Mouse (Mus musculus) forelimb bud, embryonic 11.5 days (tissue): Measurements from ENCODE around the gene Tmem54.

Source experiments
- DNase-seq: peaks from one replicate; pipeline ENCODE4 v3.0.0-alpha.2; 2012; ENCODE audit warnings: low read depth, low spot score

Tmem54 gene

DNA sequence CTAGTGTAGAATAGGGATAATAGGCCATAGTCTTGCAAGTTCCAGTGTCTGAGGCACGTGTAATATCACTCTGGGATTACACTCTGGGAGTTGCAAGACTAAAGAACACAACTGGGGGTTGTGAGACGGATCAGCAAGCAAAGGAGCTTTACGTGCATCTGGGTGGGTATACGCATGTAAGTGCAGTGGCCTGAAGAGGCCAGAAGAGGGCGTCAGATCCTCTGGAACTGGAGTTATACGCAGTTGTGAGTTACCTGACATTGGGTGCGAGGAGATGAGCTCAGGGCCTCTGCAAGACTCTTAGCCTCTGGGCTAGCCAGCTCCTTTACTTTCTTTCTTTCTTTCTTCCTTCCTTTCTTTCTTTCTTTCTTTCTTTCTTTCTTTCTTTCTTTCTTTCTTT lies 8.3 kb upstream of the Tmem54 start:
- DNase-seq, result no peak

DNA sequence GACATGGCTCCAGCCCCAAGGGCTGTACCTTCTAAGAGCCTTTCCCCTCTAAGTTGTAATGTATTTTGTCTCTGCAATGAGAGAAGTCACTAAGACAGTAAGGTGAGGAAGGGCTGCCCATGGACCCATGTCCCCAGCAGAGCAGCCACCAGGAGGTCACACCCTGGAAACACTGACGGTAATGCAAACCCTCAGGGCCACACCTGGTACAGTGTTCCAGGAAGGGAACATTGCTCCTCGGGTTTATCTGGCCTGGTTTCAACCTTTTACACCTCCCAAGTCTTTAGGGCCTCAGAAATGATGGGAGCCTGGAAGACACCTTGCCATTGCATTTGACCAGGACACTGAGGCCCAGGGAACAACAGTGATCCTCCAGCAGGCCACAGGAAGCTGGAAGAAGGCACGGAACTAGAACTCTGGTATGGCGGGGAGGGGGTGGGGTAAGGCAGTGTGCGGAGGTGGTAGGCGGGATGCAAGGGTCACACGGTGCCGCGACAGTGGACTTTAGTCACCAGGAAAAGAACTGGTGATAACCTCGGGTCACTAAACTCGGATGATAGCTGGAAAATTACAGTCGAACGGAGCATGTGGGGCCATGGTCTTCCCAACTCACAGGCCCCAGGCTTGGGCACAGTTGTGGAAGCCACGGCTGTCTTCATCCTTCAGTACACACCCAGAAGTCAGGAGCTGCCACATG lies 3.1 kb upstream of the Tmem54 start:
- DNase-seq, result no peak

DNA sequence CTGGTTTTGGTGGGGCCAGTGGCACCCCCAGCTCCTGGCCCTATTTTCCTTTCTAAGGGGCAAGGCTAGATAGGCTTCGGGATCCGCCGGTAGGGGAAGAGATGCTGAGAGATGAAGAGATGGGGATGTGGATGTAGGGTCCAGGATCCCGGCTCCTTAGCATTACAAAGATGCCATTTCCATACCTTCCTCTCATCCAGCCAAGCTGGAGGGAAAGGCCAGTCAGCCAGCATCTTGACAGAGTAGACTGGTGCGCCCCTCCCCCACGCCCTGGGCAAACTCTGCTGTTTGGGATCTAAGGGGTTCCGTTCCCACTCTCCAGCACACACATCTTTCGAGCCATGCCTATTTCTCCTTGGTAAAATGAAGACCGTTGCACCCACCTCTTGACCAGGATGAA lies 725 bp downstream of the Tmem54 start:
- no peak for DNase-seq

DNA sequence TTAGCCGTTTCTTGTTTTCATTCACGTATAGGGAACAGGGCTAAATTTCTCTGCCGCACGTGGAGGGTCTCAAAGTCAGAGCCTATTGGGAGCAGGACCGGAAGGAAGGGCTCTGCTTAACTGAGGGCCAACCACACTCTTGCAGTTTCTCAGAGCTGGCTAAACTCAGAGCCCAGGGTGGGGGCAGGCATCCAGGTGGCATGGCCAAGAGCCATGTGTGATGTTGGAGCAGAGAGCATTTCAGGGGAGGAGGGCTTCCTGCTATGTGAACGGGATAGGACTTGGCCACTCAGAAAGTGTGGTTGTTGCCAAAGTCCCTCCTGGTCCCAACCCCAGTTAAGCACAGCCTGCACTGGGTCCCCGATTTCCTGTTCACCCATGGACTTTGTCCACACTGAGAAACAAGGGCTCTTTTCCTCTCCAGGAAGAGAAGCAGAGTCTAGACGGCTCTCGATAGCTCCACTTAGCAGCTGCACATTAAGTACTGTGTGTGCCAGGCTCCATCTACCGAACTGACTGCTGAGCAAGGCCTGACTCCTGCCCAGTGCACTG lies 2.1 kb downstream of the Tmem54 start:
- no peak for DNase-seq

GRCm38 (mm10) chr4:129108624-129109023 lies 3.3 kb downstream of the Tmem54 start:
- no peak for DNase-seq

DNA sequence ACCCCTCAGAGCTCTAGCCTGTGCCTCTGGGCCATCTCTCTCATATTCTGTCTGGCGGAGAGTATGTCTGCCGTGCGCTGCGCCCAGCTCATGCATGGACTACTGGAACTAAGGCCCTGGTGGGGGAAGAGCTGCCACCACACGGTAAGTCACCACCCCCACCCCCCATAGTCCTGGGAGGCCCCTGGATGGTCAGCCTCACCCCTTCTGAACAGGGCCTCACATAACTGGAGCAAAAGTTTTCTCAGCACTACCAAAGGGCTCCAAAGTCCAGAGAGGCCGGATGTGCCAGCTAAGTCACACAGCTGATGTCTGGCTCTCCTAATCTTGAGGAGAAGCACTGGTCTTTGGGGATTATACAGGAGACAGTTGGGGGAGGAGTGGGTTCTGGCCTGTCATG lies 5.5 kb downstream of the Tmem54 start:
- DNase-seq, result no peak

- DNase-seq, result no peak
Observed at GRCm38 (mm10) chr4:129111350-129111749, 6.0 kb downstream of the Tmem54 start.

- DNase-seq, result no peak
Observed at GRCm38 (mm10) chr4:129112231-129112630, 6.9 kb downstream of the Tmem54 start.

GRCm38 (mm10) chr4:129113083-129113988 lies 8.0 kb downstream of the Tmem54 start:
- peak; percentile 85 for DNase-seq

DNA sequence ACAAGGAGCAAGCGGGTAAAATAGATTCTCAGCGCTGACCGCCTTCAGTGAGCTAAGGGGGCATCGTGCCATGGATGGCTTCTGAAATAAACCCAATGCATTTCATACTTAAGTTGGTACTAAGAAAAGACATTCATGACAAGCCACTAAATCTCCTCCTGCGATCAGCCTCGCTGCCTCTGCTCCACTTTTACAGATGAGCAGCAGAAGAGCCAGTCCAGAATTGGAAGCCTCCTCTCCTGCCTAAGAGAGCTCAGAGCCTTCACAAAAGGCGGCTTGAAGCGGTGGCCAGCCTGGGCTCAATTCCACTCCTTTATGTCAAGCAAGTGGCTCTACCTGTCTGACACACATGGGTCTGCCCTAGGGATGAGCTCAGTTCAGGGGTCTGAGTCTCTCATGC lies 11.4 kb downstream of the Tmem54 start:
- no peak for DNase-seq

DNA sequence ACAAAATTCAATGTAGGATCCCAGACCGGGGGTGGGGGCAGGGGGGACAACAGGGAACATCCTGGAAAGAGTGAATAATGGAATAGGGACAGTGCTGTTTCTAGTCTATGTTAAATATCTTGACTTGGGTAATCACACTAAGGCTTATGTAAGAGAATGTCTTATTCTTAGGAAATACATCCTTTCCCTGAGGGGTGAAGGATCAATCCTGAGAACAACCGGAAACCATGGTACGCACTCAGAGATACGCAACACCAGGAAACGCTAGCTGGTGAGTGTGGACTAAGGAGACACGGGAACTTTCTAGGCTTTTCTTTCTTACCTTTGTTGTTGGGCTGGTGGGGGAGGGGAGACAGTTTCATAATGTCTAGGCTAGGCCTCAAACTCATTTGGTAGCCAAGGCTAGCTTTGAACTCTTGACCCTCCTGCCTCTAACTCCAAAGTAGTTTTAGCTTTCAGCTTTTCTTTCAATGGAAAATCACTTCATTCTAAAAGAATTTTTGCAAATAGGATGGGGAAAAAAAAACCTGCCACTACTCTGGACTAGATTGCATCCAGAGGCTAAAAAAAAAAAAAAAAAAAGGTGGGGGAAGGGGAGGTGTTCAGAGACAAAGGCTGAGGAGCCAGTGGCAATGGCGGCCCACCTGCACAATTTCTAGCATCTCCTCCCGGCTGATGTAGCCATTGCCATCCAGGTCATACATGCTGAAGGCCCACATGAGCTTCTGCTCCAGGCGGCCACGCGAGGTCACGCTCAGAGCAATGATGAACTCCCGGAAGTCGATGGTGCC lies 12.6 kb downstream of the Tmem54 start:
- no peak for DNase-seq

DNA sequence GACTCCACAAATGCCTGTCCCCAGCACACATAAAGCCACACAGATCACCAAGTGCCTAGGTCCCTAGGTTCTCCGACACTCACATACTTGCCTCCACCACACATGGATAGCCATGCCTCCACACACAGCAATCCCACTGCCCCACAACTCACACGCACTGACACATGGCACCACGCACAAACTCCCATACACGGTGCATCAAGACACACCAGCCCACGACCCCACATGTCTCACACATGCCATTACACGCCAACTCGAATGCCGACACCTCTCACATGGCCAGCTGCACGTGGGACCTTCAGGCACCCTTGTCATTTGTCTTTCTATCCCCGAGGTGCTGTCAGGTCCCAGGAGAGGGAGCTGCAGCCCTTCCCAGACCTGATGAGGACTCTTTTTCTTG lies 14.4 kb downstream of the Tmem54 start:
- no peak for DNase-seq

DNA sequence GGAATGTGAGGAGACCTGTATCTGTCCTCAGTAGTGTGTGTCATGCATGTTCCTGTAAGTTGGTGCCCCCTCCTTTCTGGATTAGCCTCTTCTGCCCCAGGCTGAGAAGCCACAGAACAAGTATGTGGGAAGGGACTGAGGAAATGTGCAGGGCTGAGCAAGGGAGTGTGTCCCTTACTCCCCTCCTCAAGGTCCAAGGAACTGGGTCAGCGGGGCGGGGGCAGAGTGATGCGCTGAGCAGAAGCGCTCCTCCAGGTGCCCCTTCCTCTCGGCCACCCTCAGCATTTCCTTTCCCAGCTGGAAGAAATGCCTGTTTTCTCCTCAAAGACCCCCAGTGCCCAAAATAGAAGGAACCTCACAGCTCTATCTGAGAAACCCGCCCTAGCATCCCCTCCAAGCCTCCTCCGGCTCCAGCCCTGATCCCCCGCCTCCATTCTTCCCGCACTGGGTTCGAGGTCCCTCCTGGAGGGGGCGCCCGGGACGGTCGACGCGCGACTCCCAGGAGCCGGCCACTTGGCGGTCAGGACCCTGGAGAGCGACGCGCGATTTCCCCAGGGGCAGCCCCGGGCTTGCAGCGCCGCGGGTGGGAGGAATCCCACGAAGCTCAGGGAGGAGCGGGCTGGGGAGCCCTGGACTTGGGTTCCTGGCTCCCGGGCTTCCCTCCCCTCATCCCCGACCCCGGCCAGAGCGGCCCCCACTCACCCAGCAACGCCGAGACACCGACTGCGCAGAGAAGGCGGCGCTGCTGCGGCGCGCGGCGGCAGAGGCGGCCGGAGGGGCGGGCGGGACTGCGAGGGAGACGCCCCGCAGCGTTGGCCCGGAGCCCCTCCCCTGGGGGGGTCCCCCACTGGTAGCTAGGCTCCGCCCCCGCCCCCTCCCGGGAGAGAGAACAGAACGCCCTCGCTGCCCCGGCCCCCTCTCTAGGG lies 15.4 kb downstream of the Tmem54 start:
- peak; percentile 72 for DNase-seq

DNA sequence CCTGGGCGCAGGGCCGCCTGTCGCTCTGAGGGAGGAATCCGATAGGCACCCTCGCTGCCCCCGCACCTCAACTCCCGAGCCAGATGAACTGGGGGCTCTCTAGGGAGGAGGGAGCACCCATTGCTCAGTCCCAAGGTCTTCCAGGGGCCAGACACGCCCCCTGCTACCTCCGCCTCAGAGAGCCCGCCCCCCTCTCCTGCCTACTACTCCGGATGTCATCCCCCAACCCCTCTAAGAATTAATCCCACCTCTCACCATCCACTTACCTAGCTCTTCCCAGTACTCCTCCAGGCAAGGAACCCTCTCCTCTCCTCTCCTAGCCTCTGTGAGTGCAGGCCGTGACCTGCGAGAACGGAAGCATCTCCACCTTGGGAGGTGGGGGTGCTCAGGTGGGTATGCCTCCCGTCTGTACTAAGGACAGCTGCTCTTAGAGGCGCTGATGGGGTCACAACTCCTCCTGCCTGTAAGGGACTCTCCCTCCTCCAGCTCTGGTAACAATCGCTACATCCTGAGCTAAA lies 16.3 kb downstream of the Tmem54 start, which contains the start of gene Hpca:
Hpca (minus strand) TSS at position 468 of the 518 bp plus-strand sequence.
- no peak for DNase-seq

GRCm38 (mm10) chr4:129122107-129122506 lies 16.8 kb downstream of the Tmem54 start:
- DNase-seq, result no peak

DNA sequence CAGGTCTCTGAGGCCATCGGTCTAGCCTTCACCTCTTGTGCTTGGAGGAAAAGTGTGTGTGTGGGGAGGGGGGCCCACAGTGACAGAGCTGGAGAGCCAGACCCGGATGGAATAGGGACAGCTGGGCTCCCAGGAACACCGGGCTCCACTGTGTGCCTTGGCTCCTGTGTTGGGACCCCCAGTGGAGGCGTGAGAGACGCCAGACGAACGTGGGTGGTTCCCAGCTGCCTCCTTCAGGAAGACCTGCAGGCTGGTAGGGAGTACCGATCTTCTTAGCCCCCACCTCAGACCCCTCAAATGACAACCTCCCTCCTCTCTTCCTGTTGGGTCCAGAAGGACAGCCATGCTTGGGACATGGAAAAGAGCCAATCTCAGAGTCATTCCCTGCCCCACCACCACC lies 17.4 kb downstream of the Tmem54 start:
- DNase-seq, result no peak

- no peak for DNase-seq
Observed at GRCm38 (mm10) chr4:129124652-129125146, 19.4 kb downstream of the Tmem54 start.

- DNase-seq, result no peak
Observed at GRCm38 (mm10) chr4:129125736-129126451, 20.5 kb downstream of the Tmem54 start.

GRCm38 (mm10) chr4:129128582-129129338 lies 23.4 kb downstream of the Tmem54 start:
- DNase-seq, result no peak
